Mouse (Mus musculus): ENCODE results near the gene Mob3b. TPM values are rescaled to one million over a fixed set of nuclear protein-coding genes. Genes with fewer than 3 reads are reported as not detected.

Gene Mob3b
- polyA plus RNA-seq, 1 experiment = 2.6 TPM

- DNase-seq = no peak
- TF ChIP-seq CTCF (IDR thresholded peaks at IDR 0.05; ENCODE audit: borderline replicate concordance, control insufficient read depth, extremely low read depth, insufficient read depth, low read length, poor library complexity) (no peak), POLR2A (IDR thresholded peaks at IDR 0.05; ENCODE audit: control insufficient read depth, extremely low read depth, insufficient read depth, low read length, poor library complexity) (no peak)
- Histone ChIP-seq H3K4me3 (ENCODE audit: control insufficient read depth, insufficient read depth, low read length) (no peak overlapping the region), H3K4me1 (replicated peaks; ENCODE audit: control insufficient read depth, insufficient read depth, low read length) (no peaks in the 10 kb centered on the region), H3K27ac (ENCODE audit: control insufficient read depth, insufficient read depth, low read length) (no peak overlapping the region), H3K36me3 (ENCODE audit: control insufficient read depth, insufficient read depth, low read length) (no peaks in the 10 kb centered on the region), H3K27me3 (ENCODE audit: control insufficient read depth, insufficient read depth, low read length) (no peaks in the 10 kb centered on the region)
- 93% methylated on average over 8 of the region's 8 CpGs for WGBS
Observed at GRCm38 (mm10) chr4:34981301-34982172, 175.7 kb downstream of the Mob3b start.

GRCm38 (mm10) chr4:34980461-34981039 lies 176.7 kb downstream of the Mob3b start:
- H3K27me3 ChIP-seq (ENCODE audit: control insufficient read depth, insufficient read depth, low read length) = no peaks in the 10 kb centered on the region
- WGBS = 89% methylated on average over 8 of the region's 8 CpGs
- no peaks in the 10 kb centered on the region for H3K4me1 ChIP-seq (replicated peaks; ENCODE audit: control insufficient read depth, insufficient read depth, low read length)
- TF ChIP-seq POLR2A (IDR thresholded peaks at IDR 0.05; ENCODE audit: control insufficient read depth, extremely low read depth, insufficient read depth, low read length, poor library complexity) (no peak), CTCF (IDR thresholded peaks at IDR 0.05; ENCODE audit: borderline replicate concordance, control insufficient read depth, extremely low read depth, insufficient read depth, low read length, poor library complexity) (no peak)
- no peak overlapping the region for H3K27ac ChIP-seq (ENCODE audit: control insufficient read depth, insufficient read depth, low read length)
- H3K4me3 ChIP-seq (ENCODE audit: control insufficient read depth, insufficient read depth, low read length) = no peak overlapping the region
- no peaks in the 10 kb centered on the region for H3K36me3 ChIP-seq (ENCODE audit: control insufficient read depth, insufficient read depth, low read length)
- DNase-seq = no peak

- H3K27ac ChIP-seq (ENCODE audit: control insufficient read depth, insufficient read depth, low read length) = no peak overlapping the region
- WGBS = 97% methylated on average over 4 of the region's 4 CpGs
- TF ChIP-seq CTCF (IDR thresholded peaks at IDR 0.05; ENCODE audit: borderline replicate concordance, control insufficient read depth, extremely low read depth, insufficient read depth, low read length, poor library complexity) = no peak
- TF ChIP-seq POLR2A (IDR thresholded peaks at IDR 0.05; ENCODE audit: control insufficient read depth, extremely low read depth, insufficient read depth, low read length, poor library complexity) = no peak
Observed at GRCm38 (mm10) chr4:34976916-34977702, 180.2 kb downstream of the Mob3b start.

GRCm38 (mm10) chr4:34976331-34976778 lies 180.9 kb downstream of the Mob3b start:
- H3K36me3 ChIP-seq (ENCODE audit: control insufficient read depth, insufficient read depth, low read length) = no peaks in the 10 kb centered on the region
- WGBS = 93% methylated on average over 13 of the region's 13 CpGs
- no peaks in the 10 kb centered on the region for H3K27me3 ChIP-seq (ENCODE audit: control insufficient read depth, insufficient read depth, low read length)
- H3K27ac ChIP-seq (ENCODE audit: control insufficient read depth, insufficient read depth, low read length) = no peak overlapping the region
- H3K4me1 ChIP-seq (replicated peaks; ENCODE audit: control insufficient read depth, insufficient read depth, low read length) = no peaks in the 10 kb centered on the region
- TF ChIP-seq CTCF (IDR thresholded peaks at IDR 0.05; ENCODE audit: borderline replicate concordance, control insufficient read depth, extremely low read depth, insufficient read depth, low read length, poor library complexity) (no peak), POLR2A (IDR thresholded peaks at IDR 0.05; ENCODE audit: control insufficient read depth, extremely low read depth, insufficient read depth, low read length, poor library complexity) (no peak)
- H3K4me3 ChIP-seq (ENCODE audit: control insufficient read depth, insufficient read depth, low read length) = no peak overlapping the region
- DNase-seq = no peak

More at GRCm38 (mm10) chr4:34976916-34977702, 180.2 kb downstream of the Mob3b start:
- Histone ChIP-seq H3K4me1 (replicated peaks; ENCODE audit: control insufficient read depth, insufficient read depth, low read length) (no peaks in the 10 kb centered on the region), H3K27me3 (ENCODE audit: control insufficient read depth, insufficient read depth, low read length) (no peaks in the 10 kb centered on the region), H3K36me3 (ENCODE audit: control insufficient read depth, insufficient read depth, low read length) (no peaks in the 10 kb centered on the region), H3K4me3 (ENCODE audit: control insufficient read depth, insufficient read depth, low read length) (no peak overlapping the region)
- DNase-seq = no peak

GRCm38 (mm10) chr4:34974795-34975194 lies 182.5 kb downstream of the Mob3b start:
- no peak for DNase-seq
- H3K4me3 ChIP-seq (ENCODE audit: control insufficient read depth, insufficient read depth, low read length) = no peak overlapping the region
- no peaks in the 10 kb centered on the region for H3K4me1 ChIP-seq (replicated peaks; ENCODE audit: control insufficient read depth, insufficient read depth, low read length)
- WGBS = 94% methylated on average over 5 of the region's 5 CpGs
- no peak overlapping the region for H3K27ac ChIP-seq (ENCODE audit: control insufficient read depth, insufficient read depth, low read length)
- TF ChIP-seq CTCF (IDR thresholded peaks at IDR 0.05; ENCODE audit: borderline replicate concordance, control insufficient read depth, extremely low read depth, insufficient read depth, low read length, poor library complexity) (no peak), POLR2A (IDR thresholded peaks at IDR 0.05; ENCODE audit: control insufficient read depth, extremely low read depth, insufficient read depth, low read length, poor library complexity) (no peak)
- H3K36me3 ChIP-seq (ENCODE audit: control insufficient read depth, insufficient read depth, low read length) = no peaks in the 10 kb centered on the region
- no peaks in the 10 kb centered on the region for H3K27me3 ChIP-seq (ENCODE audit: control insufficient read depth, insufficient read depth, low read length)

- Histone ChIP-seq H3K4me1 (replicated peaks; ENCODE audit: control insufficient read depth, insufficient read depth, low read length) (peaks cover 2% of the 10 kb centered on the region), H3K36me3 (ENCODE audit: control insufficient read depth, insufficient read depth, low read length) (no peaks in the 10 kb centered on the region), H3K27ac (ENCODE audit: control insufficient read depth, insufficient read depth, low read length) (no peak overlapping the region), H3K27me3 (ENCODE audit: control insufficient read depth, insufficient read depth, low read length) (no peaks in the 10 kb centered on the region), H3K4me3 (ENCODE audit: control insufficient read depth, insufficient read depth, low read length) (no peak overlapping the region)
- no peak for DNase-seq
- 82% methylated on average over 6 of the region's 6 CpGs for WGBS
- TF ChIP-seq CTCF (IDR thresholded peaks at IDR 0.05; ENCODE audit: borderline replicate concordance, control insufficient read depth, extremely low read depth, insufficient read depth, low read length, poor library complexity) (no peak), POLR2A (IDR thresholded peaks at IDR 0.05; ENCODE audit: control insufficient read depth, extremely low read depth, insufficient read depth, low read length, poor library complexity) (no peak)
Observed at GRCm38 (mm10) chr4:34967541-34967940, 189.7 kb downstream of the Mob3b start.
